Mouse (Mus musculus): ENCODE data around the gene Lrfn2.

DNA sequence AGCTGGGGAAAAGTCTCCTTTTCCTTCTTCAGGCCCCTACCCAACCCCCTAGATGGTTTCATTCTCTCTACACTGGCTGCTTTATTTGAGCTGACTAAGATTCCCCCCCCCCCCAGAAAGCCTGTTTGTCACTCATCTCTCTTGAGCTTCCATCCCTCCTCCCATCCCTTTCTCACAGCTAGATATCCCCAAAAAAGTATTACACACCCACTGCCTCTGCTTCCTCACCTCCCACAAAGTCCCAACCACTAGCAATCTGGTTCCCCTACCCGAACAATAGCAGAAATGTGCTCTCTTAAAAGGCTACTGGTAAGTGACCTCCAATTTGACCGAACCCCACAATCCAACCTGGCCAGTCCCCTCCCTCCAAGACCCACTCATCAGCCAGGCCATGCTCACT is 9.3 kb upstream of the Lrfn2 start:
- no peak for TF ChIP-seq NANOG (IDR thresholded peaks at IDR 0.05; ENCODE audit: borderline replicate concordance, low read length)
- no peak for TF ChIP-seq CTCF (conservative IDR thresholded peaks at IDR 0.05; ENCODE audit: low read length)
- no peak for TF ChIP-seq POU5F1 (IDR thresholded peaks at IDR 0.05; ENCODE audit: borderline replicate concordance, low read length)

Data from E14TG2a.4 (cell line).